Mouse (Mus musculus): Measurements from ENCODE around the gene Cdc25b. TPM values are rescaled to one million over a fixed set of nuclear protein-coding genes. Genes with fewer than 3 reads are reported as not detected.
"Not testable (repeated sequence)": the region's sequence is repeated elsewhere in the genome, so short reads cannot be mapped to it uniquely, and the experiment has no call there.

Gene Cdc25b
- total and polyA plus RNA-seq, 3 experiments = 11.6 to 24.0 (median 21.3) TPM

DNA sequence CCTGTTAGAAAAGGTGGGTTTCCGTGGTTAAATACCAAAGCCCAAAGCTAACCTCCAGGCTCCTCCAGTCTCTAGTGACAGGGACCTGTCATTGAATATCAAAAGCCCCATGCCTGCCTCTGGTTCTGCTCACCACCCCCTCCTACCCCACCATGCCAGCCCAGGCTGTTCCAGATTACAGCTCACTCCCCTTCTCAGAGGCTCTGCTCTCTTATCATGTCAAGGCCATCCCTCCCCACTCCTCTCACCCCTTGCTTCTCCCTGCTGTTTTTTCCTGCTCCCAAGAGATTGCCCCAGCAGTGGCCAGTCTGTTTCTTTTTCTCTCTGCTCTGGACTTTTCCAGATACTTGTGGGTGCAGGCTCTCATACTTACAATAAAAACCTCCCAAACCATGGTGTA lies 36.8 kb downstream of the Cdc25b start:
- H3K9ac ChIP-seq (ENCODE audit: insufficient read depth, low read depth) = no peak overlapping the region
- dilution Hi-C loops (cut with MboI; ENCODE audit: extremely low pct_ligation_motif_present, extremely low pct_unique_long_range_greater_than_20kb, low sequenced_read_pairs) = no loop called here
- H3K9me3 ChIP-seq (replicated peaks; ENCODE audit: low read length) = peaks cover 2% of the 10 kb centered on the region
- no peak overlapping the region for H3K4me3 ChIP-seq (replicated peaks in 1 of 3; ENCODE audit: low read depth in 2 of 3, low read length in 2 of 3, poor library complexity in 1 of 3)
- H3K27me3 ChIP-seq (replicated peaks) = peaks cover 5% of the 10 kb centered on the region
- H3K79me2 ChIP-seq (replicated peaks; ENCODE audit: control insufficient read depth, extremely low read depth, insufficient read depth, poor library complexity, severe bottlenecking) = no peaks in the 10 kb centered on the region
- no peak overlapping the region for H3K4me2 ChIP-seq (ENCODE audit: insufficient read depth, low read depth, poor library complexity, severe bottlenecking)
- H3K4me1 ChIP-seq (ENCODE audit: control insufficient read depth in 1 of 2, insufficient read depth in 2 of 2) = peaks cover 6 to 10% of the 10 kb centered on the region in 2 experiments
- in situ Hi-C loops (cut with MboI; ENCODE audit: low pct_ligation_motif_present, low pct_unique_long_range_greater_than_20kb, low sequenced_read_pairs) = no loop called here
- TF ChIP-seq RCOR1 (conservative IDR thresholded peaks at IDR 0.05; ENCODE audit: low read depth, low read length) (no peak), E2F4 (IDR thresholded peaks at IDR 0.05; ENCODE audit: insufficient replicate concordance, low read depth, low read length) (no peak), ELF1 (IDR thresholded peaks at IDR 0.05; ENCODE audit: low read depth, low read length) (no peak), KAT2A (IDR thresholded peaks at IDR 0.05; ENCODE audit: insufficient replicate concordance, low read length) (no peak), ZC3H11A (IDR thresholded peaks at IDR 0.05; ENCODE audit: low read depth, low read length) (no peak), SIN3A (IDR thresholded peaks at IDR 0.05; ENCODE audit: low read length) (no peak), JUN (IDR thresholded peaks at IDR 0.05; ENCODE audit: insufficient read depth, low read depth, low read length) (no peak), NELFE (IDR thresholded peaks at IDR 0.05; ENCODE audit: low read depth, low read length) (no peak), ZNF384 (IDR thresholded peaks at IDR 0.05; ENCODE audit: low read depth, low read length) (no peak)
- no peaks in the 10 kb centered on the region for H3K36me3 ChIP-seq (replicated peaks in 1 of 2; ENCODE audit: control insufficient read depth in 1 of 2, insufficient read depth in 1 of 2, low read length in 1 of 2)
- DNase-seq (ENCODE audit: extremely low read depth) = no peak
- H3K27ac ChIP-seq (ENCODE audit: insufficient read depth, low read depth) = no peak overlapping the region

DNA sequence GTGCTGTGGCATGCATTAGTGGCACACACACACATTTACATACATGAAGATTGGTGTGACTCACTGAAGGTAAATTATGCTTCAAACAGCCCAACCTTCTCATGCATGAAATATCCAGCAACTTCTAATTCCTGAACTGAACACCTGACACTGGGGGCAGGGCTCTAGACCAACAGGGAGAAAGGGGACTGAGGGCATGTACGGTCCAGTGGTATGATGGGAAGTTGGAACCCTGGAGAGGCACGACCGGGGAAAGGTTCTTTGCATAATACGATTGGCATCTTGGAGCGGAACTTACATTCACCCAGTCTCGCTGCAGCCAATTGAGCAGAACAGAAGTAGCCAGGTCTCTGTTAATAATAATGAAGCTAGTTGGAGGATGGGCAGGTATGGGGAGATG lies 38.4 kb downstream of the Cdc25b start:
- Histone ChIP-seq H3K36me3 (replicated peaks in 1 of 2; ENCODE audit: control insufficient read depth in 1 of 2, insufficient read depth in 1 of 2, low read length in 1 of 2) (no peaks in the 10 kb centered on the region), H3K9ac (ENCODE audit: insufficient read depth, low read depth) (no peak overlapping the region), H3K9me3 (replicated peaks; ENCODE audit: low read length) (peaks cover 2% of the 10 kb centered on the region), H3K4me2 (ENCODE audit: insufficient read depth, low read depth, poor library complexity, severe bottlenecking) (no peak overlapping the region), H3K4me3 (replicated peaks in 1 of 3; ENCODE audit: low read depth in 2 of 3, low read length in 2 of 3, poor library complexity in 1 of 3) (no peak overlapping the region), H3K27ac (ENCODE audit: insufficient read depth, low read depth) (no peak overlapping the region), H3K27me3 (replicated peaks) (peaks cover 5% of the 10 kb centered on the region), H3K4me1 (ENCODE audit: control insufficient read depth in 1 of 2, insufficient read depth in 2 of 2) (peaks cover 6 to 10% of the 10 kb centered on the region in 2 experiments), H3K79me2 (replicated peaks; ENCODE audit: control insufficient read depth, extremely low read depth, insufficient read depth, poor library complexity, severe bottlenecking) (no peaks in the 10 kb centered on the region)
- TF ChIP-seq USF1 (IDR thresholded peaks at IDR 0.05; ENCODE audit: low read depth, low read length) = no peak
- no peak for TF ChIP-seq MXI1 (IDR thresholded peaks at IDR 0.05; ENCODE audit: low read depth, low read length)
- TF ChIP-seq NELFE (IDR thresholded peaks at IDR 0.05; ENCODE audit: low read depth, low read length) = no peak
- no peak for TF ChIP-seq UBTF (IDR thresholded peaks at IDR 0.05; ENCODE audit: low read depth, low read length)
- TF ChIP-seq EP300 (IDR thresholded peaks at IDR 0.05; ENCODE audit: low read length) = no peak
- no peak for TF ChIP-seq RCOR1 (conservative IDR thresholded peaks at IDR 0.05; ENCODE audit: low read depth, low read length)
- TF ChIP-seq CTCF (conservative IDR thresholded peaks at IDR 0.05 in 1 of 2, IDR thresholded peaks at IDR 0.05 in 1 of 2; ENCODE audit: low read depth in 2 of 2, low read length in 2 of 2) = no peak
- no peak for TF ChIP-seq HCFC1 (IDR thresholded peaks at IDR 0.05; ENCODE audit: low read depth, low read length)
- TF ChIP-seq ZNF384 (IDR thresholded peaks at IDR 0.05; ENCODE audit: low read depth, low read length) = no peak
- TF ChIP-seq USF2 (conservative IDR thresholded peaks at IDR 0.05; ENCODE audit: low read depth, low read length) = no peak
- dilution Hi-C loops (cut with MboI; ENCODE audit: extremely low pct_ligation_motif_present, extremely low pct_unique_long_range_greater_than_20kb, low sequenced_read_pairs) (no loop called here), in situ Hi-C loops (cut with MboI; ENCODE audit: low pct_ligation_motif_present, low pct_unique_long_range_greater_than_20kb, low sequenced_read_pairs) (no loop called here)
- no peak for DNase-seq (ENCODE audit: extremely low read depth)

GRCm38 (mm10) chr2:131226669-131227068 lies 39.9 kb downstream of the Cdc25b start:
- in situ Hi-C loops (cut with MboI; ENCODE audit: low pct_ligation_motif_present, low pct_unique_long_range_greater_than_20kb, low sequenced_read_pairs); H3K4me1 ChIP-seq (ENCODE audit: control insufficient read depth in 1 of 2, insufficient read depth in 2 of 2); DNase-seq (ENCODE audit: extremely low read depth): not testable (repeated sequence)

More at GRCm38 (mm10) chr2:131226669-131227068, 39.9 kb downstream of the Cdc25b start:
- H3K36me3 ChIP-seq (replicated peaks in 1 of 2; ENCODE audit: control insufficient read depth in 1 of 2, insufficient read depth in 1 of 2, low read length in 1 of 2); H3K4me3 ChIP-seq (replicated peaks in 1 of 3; ENCODE audit: low read depth in 2 of 3, low read length in 2 of 3, poor library complexity in 1 of 3); H3K9ac ChIP-seq (ENCODE audit: insufficient read depth, low read depth); H3K4me2 ChIP-seq (ENCODE audit: insufficient read depth, low read depth, poor library complexity, severe bottlenecking); dilution Hi-C loops (cut with MboI; ENCODE audit: extremely low pct_ligation_motif_present, extremely low pct_unique_long_range_greater_than_20kb, low sequenced_read_pairs); H3K27me3 ChIP-seq (replicated peaks); H3K9me3 ChIP-seq (replicated peaks; ENCODE audit: low read length); H3K79me2 ChIP-seq (replicated peaks; ENCODE audit: control insufficient read depth, extremely low read depth, insufficient read depth, poor library complexity, severe bottlenecking); H3K27ac ChIP-seq (ENCODE audit: insufficient read depth, low read depth): not testable (repeated sequence)
